Mouse (Mus musculus): ENCODE data around the gene Cdh13. TPM values are rescaled to one million over a fixed set of nuclear protein-coding genes. Genes with fewer than 3 reads are reported as not detected.
A peak's percentile ranks its signal among the peaks of the same experiment; 100 is the strongest.

Cdh13 gene
- total RNA-seq, 2 experiments from 2014 or later, result 182 to 194 TPM

DNA sequence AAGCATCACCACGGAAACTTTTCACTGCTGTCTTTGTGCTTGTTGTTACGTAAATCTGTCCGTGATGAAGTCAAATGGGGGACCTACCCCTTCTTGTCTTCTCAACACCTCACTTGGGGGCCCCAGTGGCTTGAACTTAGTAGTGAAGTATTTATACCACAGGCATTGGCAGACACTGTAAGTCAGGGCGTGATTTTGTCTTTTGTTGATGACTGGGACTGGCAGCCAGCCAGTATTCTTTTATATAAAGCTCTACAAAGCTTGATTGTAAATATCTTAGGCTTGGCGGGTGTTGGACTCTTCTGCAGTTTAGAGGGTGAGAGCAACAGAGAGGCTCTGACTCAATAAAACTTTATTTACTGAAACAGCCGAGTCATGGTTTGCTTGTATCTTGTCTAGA is 91.2 kb downstream of the Cdh13 start:
- DNase-seq, result peak; percentile 29 to 39
- intact Hi-C loops (cut with DNase I), result loop anchor here (5.0 kb wide), 1 partner anchor 87 kb away; no protein-coding TSS in a partner anchor

DNA sequence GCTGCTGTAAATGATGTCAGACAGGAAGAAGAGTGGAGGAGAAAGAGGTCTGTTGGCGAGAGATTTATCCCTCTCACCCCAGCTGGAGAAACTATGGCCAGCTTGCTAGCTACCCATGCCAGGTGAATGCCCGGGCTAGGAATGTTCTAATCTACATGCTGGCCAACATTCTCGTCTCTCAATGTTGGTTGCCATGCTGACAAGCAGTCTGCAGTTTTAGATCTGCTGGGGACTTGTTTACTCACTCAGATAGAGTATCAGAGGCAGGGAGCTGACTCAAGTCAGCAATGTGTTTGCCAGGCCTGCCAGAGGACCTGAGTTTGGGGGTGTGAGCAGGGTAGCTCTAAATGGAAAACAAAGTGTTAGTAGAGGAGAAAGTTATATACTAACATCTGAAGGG is 93.3 kb downstream of the Cdh13 start:
- intact Hi-C loops (cut with DNase I), result loop anchor here (5.0 kb wide), 1 partner anchor 89 kb away; no protein-coding TSS in a partner anchor
- peak; percentile 16 to 44 for DNase-seq

- DNase-seq, result peak in 1 of 2 experiments; percentile 45
Observed at GRCm38 (mm10) chr8:118378985-118379384, 95.5 kb downstream of the Cdh13 start.

DNA sequence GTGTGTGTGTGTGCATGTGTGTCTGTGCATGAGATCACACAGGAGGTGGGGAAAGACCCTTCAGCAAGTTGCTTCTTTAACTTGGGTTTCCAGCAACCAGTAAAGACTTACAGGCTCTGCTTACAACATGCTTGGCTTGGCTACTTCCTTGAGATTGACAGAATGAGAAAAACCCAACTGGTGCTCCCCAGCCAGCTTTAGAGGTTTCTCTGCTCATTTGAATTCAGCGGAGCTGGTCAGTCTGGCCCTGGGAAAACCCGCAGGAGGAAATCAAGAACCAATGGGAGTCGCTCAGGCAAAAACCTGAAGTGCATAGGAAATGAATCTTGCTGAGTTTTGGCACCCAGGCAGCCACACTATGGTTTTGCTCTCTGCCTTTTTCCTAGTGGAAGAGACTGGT is 96.1 kb downstream of the Cdh13 start:
- intact Hi-C loops (cut with DNase I), result loop anchor here (5.0 kb wide), 1 partner anchor 92 kb away; no protein-coding TSS in a partner anchor
- no peak for DNase-seq

More at GRCm38 (mm10) chr8:118378985-118379384, 95.5 kb downstream of the Cdh13 start:
- intact Hi-C loops (cut with DNase I), result loop anchor here (5.0 kb wide), 1 partner anchor 92 kb away; no protein-coding TSS in a partner anchor

DNA sequence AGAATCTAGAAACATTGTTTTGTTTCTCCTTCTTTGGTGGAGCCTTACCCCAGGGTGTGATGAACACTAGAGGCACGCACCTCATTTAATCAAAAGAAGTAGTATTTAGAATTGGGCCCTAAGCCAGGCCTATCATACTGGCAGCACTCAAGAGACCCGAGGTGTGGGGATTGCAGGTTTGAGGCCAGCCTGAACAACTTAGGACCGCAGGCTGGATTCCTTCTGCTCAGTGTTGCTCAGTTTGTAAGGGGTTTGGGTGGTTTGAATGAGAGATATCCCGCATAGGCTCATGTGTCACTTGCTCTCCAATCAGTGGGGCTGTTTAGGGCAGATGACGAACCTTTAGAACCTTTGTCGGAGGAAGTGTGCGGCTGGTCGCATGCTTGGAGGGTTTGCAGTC is 96.5 kb downstream of the Cdh13 start:
- DNase-seq, result no peak
- intact Hi-C loops (cut with DNase I), result no loop called here

- intact Hi-C loops (cut with DNase I), result no loop called here
- no peak for DNase-seq
Observed at GRCm38 (mm10) chr8:118380782-118381181, 97.2 kb downstream of the Cdh13 start.

DNA sequence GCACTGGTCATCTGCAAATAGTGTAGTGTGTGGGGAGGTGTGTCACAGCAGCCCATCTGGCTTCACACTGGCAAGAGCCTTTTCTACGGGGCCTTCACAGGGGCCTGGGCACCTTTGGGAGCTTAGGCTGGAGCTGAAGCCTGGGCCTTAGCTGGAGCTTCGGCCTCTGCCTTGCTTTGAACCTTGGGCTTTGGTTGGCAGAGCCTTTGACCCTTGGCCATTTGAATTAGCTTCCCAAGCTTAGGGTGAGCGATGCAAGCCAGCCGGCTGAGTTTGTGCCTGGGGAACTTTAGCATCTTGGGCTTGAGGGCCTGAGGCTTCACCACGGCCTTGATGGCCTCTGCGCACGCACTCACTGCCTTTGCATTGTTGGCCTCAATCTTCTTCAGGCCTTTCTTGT is 98.1 kb downstream of the Cdh13 start:
- no peak for DNase-seq
- intact Hi-C loops (cut with DNase I), result no loop called here

- intact Hi-C loops (cut with DNase I), result no loop called here
- no peak for DNase-seq
Observed at GRCm38 (mm10) chr8:118384314-118384713, 100.8 kb downstream of the Cdh13 start.

- intact Hi-C loops (cut with DNase I), result no loop called here
- no peak for DNase-seq
Observed at GRCm38 (mm10) chr8:118389456-118389855, 105.9 kb downstream of the Cdh13 start.

GRCm38 (mm10) chr8:118393909-118394650 is 110.5 kb downstream of the Cdh13 start:
- intact Hi-C loops (cut with DNase I), result loop anchor here (5.0 kb wide), 2 partner anchors 107 to 458 kb away; no protein-coding TSS in a partner anchor
- peak; percentile 52 to 65 for DNase-seq

- no peak for DNase-seq
- intact Hi-C loops (cut with DNase I), result loop anchor here (1.0 to 5.0 kb wide), 2 partner anchors 37 to 39 kb away; no protein-coding TSS in a partner anchor
Observed at GRCm38 (mm10) chr8:118395178-118395577, 111.6 kb downstream of the Cdh13 start.

DNA sequence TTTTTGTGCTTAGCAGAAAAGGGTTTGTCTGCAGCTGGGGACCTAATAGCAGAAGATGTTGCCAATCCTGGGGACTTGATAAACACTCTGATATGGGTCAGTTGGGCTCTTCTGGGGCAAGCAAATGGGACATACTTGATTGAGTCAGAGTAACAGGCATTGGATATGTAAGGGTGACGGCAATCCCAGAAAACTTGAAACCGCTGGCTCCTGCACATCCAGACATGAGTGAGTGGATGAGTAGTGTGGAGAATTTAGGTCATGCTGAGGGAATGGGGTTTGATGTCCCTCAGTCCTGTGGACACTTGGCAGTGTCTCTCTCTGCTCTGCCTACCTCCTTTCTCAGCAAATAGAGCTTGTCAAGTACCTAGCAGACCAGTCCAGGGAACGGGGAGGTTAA is 121.3 kb downstream of the Cdh13 start:
- DNase-seq, result no peak
- intact Hi-C loops (cut with DNase I), result no loop called here

DNA sequence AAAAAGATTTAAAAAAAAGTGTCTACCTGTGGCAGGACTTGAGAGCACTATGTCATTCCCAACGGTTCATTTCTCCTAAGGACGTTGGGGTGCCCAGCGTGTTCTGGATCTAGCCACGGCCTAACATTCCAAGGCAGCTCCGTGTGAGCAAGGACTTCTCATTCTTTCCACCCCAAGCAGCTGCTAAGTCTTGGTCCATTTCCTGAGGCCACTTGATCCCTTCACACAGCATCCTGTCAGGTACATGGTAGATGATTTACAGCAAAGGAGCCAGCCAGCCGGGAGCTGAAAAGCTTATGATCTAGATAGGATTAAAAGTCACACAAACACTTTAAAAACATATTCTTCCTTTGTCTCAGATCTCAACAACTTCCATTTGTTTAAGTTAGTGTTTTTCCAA is 123.8 kb downstream of the Cdh13 start:
- DNase-seq, result no peak
- intact Hi-C loops (cut with DNase I), result no loop called here

DNA sequence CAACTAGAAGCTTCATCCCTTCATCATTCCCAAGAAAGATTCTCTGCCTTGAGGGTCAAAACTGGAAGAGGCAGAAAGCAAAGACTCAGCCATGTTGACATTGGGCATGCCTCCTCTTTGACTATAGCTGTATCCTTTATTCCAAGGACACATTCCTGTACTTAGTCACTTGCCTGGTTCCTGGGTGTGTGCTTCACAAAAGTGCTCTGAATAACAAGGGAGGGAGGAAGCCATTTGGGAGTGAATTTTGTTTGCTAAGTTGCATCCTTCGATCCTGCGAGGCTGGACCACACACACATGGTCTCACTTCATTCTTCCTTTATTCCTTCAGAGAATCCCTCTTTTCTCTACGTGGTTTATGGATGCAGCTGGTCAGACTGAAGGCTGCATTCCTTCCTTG is 125.9 kb downstream of the Cdh13 start:
- intact Hi-C loops (cut with DNase I), result no loop called here
- DNase-seq, result no peak

DNA sequence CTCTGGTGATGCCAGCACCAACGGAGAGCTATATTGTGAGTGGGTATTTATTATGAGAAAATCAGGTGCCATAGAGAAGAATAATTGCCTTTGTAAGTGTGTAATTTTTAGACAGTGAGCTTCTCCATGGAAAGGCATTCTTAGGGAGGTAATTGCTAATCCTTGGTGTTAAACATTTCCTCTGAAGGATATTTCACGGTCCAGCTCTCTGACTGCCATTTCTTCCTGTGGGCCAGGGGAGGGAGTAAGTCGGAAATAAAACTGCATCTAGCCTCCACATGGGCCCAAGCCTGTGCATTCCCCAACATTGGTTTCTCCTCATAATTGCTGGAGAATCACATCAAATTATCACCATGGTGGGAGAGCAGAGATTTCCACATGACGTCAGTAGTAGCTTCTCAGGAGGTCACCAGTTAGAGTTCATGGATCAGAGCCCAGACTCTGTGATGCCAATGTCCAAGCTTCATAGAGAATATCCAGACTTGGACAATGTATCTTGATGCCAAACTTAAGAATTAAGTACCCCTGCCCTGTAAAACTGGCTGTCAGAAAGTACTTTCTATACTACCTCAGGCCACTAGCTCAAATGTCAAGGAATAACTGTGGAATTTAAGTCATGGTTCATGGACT is 126.9 kb downstream of the Cdh13 start:
- intact Hi-C loops (cut with DNase I), result no loop called here
- DNase-seq, result no peak

DNA sequence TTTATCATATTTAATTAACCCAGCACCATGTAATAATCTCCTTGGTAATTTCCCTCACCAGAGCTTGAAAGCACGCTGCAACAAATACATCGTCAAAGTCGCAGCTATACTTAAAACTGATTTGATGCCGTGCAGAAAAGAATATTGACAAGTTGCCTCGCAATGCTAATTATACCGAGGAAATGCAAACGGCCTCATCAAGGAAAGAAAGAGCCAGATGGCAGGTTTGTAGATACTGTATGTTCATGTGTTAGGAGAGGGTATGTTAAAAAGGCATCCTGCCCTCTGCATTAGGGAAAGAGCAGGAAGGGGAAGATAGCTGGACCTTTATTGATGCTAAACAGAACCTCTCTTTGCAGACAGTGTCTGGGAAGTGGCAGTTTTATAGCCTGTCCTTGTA is 132.1 kb downstream of the Cdh13 start:
- intact Hi-C loops (cut with DNase I), result no loop called here
- no peak for DNase-seq

DNA sequence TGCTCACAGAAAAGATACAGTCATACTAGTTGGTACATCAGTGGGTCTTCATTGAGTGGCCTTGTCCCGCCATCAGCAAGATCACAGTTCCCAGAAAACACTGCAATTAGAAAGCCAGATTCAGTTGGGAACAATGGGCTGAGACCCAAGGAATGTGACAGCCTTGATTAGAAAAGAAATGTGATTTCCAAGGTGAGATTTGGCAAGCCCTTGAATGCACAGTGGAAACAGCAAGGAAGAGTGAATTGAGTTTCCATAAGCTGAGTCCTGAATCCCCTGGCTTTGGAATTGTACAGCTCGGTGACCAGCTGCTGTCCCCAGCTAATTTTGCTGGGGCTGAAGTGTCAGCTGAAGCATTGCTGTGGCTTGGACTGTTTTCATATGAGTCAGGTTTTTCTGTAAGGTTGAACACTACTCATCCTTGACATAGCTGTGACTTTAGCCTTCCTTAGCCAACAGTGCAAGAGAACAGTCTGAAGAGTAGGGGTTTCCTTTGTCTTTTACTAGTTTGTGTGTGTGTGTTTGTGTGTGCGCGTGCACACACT is 133.3 kb downstream of the Cdh13 start:
- no peak for DNase-seq
- intact Hi-C loops (cut with DNase I), result no loop called here

DNA sequence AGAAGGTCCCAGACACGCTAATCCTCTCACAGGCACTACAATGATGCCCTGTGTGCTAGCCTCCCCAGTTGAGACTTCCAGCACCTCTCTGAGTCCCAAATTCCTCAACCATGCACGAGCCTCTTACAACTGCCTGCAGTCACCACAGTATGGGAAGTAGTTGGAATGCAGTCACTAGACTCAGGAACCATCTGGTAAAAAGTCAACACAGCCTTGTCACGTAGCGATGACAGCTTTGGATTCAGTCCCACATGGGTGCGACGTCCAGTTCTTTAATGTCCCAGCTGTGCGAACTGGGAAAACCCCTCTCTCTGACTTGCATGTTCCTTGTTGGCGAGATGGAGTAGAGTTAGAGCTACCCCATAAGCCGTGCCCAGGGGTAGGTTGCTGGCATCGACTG is 139.1 kb downstream of the Cdh13 start:
- intact Hi-C loops (cut with DNase I), result no loop called here
- DNase-seq, result peak in 1 of 2 experiments; percentile 25

DNA sequence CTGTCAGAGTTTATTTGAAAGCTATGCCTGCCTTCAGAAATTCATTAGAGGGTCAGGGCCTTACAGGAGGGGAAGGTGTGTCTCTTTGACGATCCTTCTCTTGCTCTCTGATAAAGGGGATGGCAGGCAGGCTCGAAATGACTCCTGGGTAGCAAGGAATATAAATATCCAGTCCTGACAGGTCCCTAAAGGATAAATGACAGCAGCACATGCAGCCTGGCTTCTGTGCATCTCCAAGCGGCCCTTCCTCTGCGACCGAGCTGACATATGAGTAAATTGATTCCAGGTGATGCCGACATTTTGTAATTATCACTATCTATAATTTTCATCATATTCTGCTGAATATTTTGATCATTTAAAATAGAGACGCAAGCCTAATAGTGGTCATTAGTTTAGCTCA is 145.4 kb downstream of the Cdh13 start:
- intact Hi-C loops (cut with DNase I), result no loop called here

GRCm38 (mm10) chr8:118431731-118432440 is 148.4 kb downstream of the Cdh13 start:
- intact Hi-C loops (cut with DNase I), result loop anchor here (5.0 kb wide), 1 partner anchor 35 kb away; no protein-coding TSS in a partner anchor
- DNase-seq, result no peak

More for the DNA sequence above, 145.4 kb downstream of the Cdh13 start:
- no peak for DNase-seq
